Mouse (Mus musculus) kidney, postnatal 10 days (tissue): ENCODE results near the gene Olfr1366.
"Not testable (repeated sequence)": the region's sequence is repeated elsewhere in the genome, so short reads cannot be mapped to it uniquely, and the experiment has no call there.

ENCODE experiments used
- DNase-seq: peaks from one replicate; pipeline ENCODE4 v3.0.0; 2021; ENCODE audit warnings: mixed read lengths

The Olfr1366 gene

DNA sequence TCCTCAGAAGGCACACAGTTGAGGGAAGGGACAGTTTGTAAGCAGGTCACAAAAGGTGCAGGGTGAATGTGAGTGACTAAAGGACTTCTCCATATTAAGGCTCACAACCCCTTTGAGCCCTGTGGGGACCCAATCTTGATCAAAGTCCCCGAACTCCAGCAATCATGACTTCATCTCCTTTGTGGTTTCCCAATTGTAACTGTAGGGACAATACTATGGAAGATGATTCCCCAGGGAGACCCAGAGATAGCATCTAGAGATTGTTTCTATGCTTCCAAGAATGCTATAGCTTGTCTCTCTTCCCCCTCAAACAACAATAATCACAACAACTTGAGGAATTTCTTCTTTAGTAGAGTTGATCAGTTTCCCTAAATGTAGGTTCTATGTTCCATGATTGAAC lies at the start of gene Olfr1366:
Olfr1366 (minus strand) TSS at position 101 of the 400 bp plus-strand sequence.
- no peak for DNase-seq

DNA sequence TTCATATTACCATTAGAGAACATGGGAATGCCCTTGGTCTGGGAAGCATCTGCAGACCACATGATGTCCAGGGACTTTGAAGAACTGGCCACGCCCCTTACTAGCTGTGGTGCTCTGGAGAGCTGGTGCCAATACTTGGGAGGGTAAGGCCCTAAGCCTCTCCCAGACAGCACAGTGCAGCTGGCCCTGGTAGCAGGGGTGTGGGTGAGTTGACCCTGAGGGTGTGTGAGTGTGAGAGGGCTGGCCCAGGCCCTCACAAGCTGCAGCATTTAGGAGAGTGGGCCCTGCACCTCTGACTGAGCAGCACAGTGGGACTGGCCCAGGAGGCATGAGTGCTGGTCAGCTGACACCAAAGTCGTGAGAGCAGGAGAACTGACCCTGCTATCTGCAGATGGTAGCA lies 49.0 kb upstream of the Olfr1366 start:
- DNase-seq: no peak

DNA sequence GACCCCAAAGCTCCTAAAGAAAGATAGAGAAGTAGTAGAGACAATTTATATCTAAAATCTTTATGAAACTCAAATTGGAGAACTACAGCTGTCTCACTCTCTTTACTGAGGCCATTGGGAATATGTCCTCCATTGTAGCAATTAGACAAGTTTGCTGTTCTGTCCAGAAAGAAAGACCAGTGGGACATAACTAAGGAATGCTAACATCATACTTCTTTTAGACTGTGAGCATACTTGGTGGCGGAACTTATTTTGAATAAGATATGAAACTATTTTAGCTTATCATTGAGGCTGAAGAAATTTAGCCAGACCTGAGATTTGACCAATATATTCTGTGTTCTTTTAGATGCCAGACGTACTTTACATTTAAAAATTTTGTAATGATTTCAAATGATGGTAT lies 39.1 kb upstream of the Olfr1366 start, which contains the start of gene Olfr1364:
Olfr1364 (minus strand) TSS at position 101 of the 400 bp plus-strand sequence.
- no peak for DNase-seq

DNA sequence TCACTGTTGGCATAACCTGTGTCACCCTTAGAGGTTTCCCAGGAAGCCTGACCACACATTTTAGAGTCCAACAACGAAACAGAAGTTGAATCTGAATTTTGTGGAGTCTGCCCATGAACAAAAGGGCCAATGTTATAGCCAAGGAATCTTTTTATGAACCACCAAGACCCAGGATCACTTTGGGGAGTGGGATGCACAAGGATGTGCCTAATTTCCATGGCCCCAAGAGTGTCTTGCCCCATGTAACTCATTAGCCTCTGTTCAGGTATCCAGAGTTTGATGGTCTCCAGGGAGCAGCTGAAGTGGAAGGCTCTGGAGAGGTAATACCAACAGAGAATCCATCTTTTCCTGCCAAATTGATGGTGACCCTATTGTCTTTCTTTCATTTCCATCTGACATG lies 17.2 kb upstream of the Olfr1366 start, which contains the start of gene Olfr1535:
Olfr1535 (minus strand) TSS at position 101 of the 400 bp plus-strand sequence.
- DNase-seq: no peak

DNA sequence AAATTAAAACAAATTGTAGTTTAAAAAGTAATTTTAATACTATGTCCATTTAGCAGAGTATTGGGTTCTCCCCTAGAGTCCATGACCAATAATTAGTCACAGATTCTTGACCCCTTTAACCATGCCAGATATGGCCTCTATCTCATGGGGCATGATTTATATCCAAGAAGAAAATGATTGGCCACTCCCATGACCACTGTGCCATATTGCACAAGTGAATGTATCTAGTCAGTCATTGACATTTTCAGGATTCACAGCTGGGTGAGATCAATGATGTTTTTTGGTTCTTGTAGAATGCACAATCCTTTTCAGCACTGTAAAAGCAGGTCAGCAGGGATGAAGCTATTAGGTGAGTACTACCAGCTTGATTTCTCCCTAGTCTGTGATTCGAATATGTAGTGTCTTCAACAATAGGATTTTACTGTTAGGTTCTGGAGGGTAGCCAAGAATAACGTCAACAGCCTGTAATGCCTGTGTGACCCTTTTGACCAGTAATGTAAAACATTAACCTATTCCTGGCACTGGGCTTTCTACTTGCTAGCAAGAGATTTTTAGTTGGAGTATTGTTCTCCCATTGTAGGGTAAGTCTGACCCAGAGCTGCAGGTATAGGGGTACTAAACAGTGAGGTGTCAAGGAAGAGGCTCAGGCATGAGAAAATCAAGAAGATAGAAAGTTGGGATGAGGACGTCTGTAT lies 8.0 kb upstream of the Olfr1366 start:
- no peak for DNase-seq

DNA sequence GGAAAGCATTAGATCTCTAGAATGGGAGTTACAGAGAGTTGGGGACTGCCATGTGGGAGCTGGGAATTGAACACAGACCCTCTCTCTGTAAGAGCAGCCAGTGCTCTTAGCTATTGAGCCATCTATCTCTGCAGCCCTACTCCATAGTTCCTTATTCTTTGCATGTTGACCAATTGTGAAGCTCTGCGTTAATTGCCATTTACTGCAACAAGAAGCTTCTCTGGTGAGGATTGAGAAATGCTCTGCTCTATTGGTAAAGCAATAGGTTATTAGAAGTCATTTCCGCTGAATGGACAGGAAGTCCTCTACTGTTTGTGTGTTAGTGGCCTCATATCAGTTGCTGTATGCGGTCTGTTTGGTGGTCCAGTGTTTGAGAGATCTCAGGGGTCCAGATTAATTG lies 6.9 kb upstream of the Olfr1366 start:
- no peak for DNase-seq

DNA sequence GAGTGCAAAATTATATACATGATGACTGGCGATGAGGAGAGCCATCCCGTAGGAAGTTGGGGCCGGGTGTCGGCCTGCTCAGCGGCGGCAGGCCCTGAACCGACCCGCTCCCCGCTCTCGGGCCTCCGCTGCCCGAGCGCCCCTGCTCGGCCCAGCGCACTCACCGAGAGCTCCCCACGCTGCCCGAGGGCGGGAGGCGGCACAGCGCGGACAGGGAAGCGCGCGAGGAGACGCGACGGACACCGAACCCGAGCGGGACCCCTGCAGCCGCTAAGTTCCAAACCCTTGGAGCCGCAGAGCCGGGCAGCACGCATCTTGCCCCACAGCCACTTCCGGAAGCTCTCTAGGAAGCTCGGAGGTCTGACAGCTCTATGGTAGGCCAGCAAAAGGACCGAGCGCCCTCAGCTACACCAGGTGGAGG lies 11.8 kb downstream of the Olfr1366 start, which contains the start of gene Zkscan8:
Zkscan8 (minus strand) TSS at position 340 of the 421 bp plus-strand sequence.
- DNase-seq: peak; percentile 92

DNA sequence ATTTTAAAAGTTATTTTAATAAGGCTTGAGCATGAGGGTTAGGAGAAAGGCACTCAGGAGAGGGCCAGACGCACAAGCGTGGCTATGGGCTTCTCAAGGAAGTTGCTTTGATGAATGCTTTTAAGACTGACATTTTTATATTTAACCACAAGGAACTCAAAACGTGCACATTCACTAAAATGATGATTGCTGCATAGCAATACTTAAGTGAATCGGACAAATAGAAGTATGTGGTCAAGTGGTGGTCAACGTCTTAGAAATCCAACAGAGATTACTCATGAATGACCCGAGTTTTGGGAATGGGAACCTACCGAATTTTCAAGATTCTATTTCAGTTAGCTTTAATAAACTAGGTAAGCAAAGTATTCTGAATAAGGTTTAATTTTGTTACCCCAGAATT lies 12.5 kb downstream of the Olfr1366 start:
- no peak for DNase-seq

DNA sequence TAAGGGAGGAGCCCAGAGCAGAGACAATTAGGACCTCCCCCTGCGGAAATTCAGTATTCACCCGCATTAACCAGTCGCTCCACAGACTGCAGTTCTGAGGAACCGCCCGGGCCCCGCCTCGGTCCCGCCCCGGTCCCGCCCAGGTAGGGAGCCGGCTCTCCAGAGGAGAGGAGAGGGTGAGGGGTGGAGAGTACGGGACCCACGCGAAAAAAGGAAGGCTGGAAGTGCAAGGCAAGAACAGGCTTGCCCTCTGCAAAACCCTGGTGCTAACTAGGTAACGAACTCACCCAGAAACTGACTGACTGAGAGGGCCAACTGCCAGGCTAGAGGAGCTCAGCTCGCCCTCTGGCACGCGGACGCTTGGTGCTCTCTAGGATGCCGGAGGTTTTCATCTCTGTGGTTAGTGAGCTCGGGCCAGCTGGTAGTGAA lies 36.4 kb downstream of the Olfr1366 start:
- peak; percentile 91 for DNase-seq

DNA sequence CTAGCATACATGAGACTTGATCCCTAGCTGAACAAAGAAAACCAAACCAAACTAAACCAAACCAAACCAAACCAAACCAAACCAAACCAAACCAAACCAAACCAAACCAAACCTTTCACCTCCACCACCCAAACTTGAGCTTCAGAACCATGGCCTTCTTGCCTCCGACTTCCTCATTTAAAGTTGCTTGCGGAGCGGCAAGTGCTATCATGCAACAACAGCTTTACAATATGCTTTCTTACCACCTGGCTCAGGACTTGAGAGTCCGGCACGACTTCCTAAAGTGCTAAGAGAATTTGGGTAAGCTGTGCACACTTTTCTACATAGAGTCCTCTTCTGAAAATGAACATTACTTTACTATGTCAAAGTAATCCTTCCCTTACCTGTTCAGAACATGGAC lies 40.3 kb downstream of the Olfr1366 start:
- no peak for DNase-seq

DNA sequence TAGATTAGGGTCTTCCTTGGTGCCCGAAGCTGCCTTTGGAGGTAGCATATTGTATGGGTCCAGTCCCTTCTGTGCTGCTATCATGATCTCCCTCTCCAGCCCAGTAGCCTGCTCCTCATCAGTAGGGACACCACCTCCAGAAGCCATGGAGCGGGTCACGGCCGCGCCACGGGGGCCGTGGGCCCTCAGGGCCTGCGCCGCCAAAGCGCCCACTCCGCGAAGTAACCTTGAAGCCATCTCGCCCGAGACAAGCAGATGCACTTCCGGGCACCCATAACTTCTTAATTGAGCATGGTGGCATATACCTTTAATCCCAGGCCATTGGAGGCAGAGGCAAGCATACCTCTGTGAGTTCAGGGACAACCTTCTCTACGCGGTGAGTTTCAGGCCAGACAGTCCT lies 41.4 kb downstream of the Olfr1366 start, which contains the start of gene Gm11273:
Gm11273 (minus strand) TSS at position 237 of the 400 bp plus-strand sequence.
- DNase-seq: not testable (repeated sequence)

DNA sequence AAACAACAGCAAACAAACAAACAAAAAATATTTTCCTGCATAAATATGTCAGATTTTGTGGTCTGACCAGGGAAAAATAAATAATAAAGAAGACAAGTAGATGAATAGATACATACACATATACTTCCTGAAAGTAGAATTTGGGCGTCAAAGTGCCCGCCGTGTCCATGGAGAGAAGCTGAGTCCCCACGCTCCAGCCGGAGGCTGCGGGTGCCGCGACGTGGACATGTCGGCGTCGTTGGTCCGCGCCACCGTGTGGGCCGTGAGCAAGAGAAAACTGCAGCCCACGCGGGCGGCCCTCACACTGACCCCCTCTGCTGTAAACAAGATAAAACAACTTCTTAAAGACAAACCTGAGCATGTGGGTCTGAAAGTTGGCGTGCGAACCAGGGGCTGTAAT lies 47.5 kb downstream of the Olfr1366 start, which contains the start of gene AK157302:
AK157302 (plus strand) TSS at position 144 of the 400 bp plus-strand sequence.
- peak; percentile 40 for DNase-seq

DNA sequence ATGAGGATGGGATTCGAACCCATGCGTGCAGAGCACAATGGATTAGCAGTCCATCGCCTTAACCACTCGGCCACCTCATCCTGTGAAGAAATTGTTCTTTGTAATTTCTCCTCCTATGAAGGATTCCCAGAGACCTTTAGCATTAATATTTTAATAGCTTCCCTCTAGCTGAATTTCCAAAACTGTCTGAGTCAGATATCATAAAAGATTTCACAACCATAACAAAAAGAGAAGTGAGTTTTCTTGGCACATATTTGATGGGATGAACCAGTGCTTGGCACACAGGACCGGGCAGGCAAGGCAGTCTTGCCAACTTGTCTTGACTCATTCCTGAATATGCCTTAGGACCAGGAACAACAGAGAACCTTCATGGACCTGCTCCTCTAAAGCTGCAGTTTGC lies 49.8 kb downstream of the Olfr1366 start:
- DNase-seq: no peak

DNA sequence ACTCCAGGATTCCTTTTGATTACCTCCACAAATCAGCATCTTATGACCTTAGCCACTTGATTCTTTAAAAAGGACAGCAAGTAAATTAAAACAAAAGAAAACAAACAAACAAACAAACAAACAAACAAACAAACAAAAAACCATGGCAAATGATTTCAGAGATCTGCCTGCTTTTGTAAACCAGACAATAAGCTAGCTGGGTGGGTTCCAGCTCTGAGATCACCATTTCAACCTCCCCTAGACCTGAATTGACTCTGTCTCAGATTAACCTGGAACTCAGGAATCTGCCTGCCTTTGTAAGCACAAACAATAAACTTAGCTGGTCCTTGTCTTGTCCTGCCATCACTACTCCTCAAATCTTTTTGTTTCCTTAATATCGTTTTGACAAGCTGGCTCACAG lies 55.7 kb downstream of the Olfr1366 start:
- no peak for DNase-seq
